21 mouse cellular contexts compared by ENCODE assay signal in genomic region chr1:54755690-54756365, GRCm38 (mm10).
DNase-seq lines count a peak whose midpoint lies in the region; ATAC-seq and TF ChIP-seq lines count a peak whose summit lies in the region.
"Had no signal": no experiment of that assay in that cellular context is flagged by ENCODE, and none has a peak within 500 bp of the region (broad histone marks: within the 10 kb centered on the region; RNA-seq: fewer than 3 reads in every experiment).

No protein-coding gene starts in this region.

- no peaks in the 10 kb centered on the region; the same call in 1 of the 2 replicates for H3K36me3 ChIP-seq in hindbrain, embryonic 14.5 days (replicated peaks; ENCODE audit: control insufficient read depth, insufficient read depth)
- H3K36me3 ChIP-seq in hindbrain, embryonic 10.5 days: no peaks in the 10 kb centered on the region
- 0 out of 2 replicates have a peak, but pooled peaks cover 6% of the 10 kb centered on the region for H3K36me3 ChIP-seq in lung, postnatal 0 days (ENCODE audit: insufficient read depth, low read length)
- H3K36me3 ChIP-seq in midbrain, postnatal 0 days (ENCODE audit: insufficient read depth, low read length): 0 out of 2 replicates have a peak, but pooled peaks cover 4% of the 10 kb centered on the region
- H3K36me3 ChIP-seq: lung, embryonic 15.5 days; midbrain, embryonic 12.5 days; neural tube, embryonic 12.5 days; stomach, embryonic 15.5 days had no signal

- no peak overlapping the region for H3K4me3 ChIP-seq in hindbrain, embryonic 14.5 days (replicated peaks; ENCODE audit: low read length)
- H3K4me3 ChIP-seq in hindbrain, embryonic 10.5 days: no peak overlapping the region
- no peak overlapping the region for H3K4me3 ChIP-seq in lung, postnatal 0 days (ENCODE audit: low read depth, low read length)
- H3K4me3 ChIP-seq in midbrain, postnatal 0 days (ENCODE audit: low read depth, low read length): no peak overlapping the region
- H3K4me3 ChIP-seq: embryonic facial prominence, embryonic 10.5 days; erythroblast, embryonic 14.5 days; heart, embryonic 12.5 days; limb, embryonic 15.5 days; lung, embryonic 15.5 days; midbrain, embryonic 12.5 days; neural tube, embryonic 12.5 days; stomach, embryonic 15.5 days had no signal

- no peak overlapping the region for H3K27ac ChIP-seq in hindbrain, embryonic 14.5 days
- H3K27ac ChIP-seq in hindbrain, embryonic 10.5 days: no peak overlapping the region
- no peak overlapping the region for H3K27ac ChIP-seq in lung, postnatal 0 days (ENCODE audit: low read length)
- H3K27ac ChIP-seq in midbrain, postnatal 0 days (ENCODE audit: low read depth, low read length): no peak overlapping the region
- H3K27ac ChIP-seq: embryonic facial prominence, embryonic 10.5 days; limb, embryonic 15.5 days; lung, embryonic 15.5 days; midbrain, embryonic 12.5 days; neural tube, embryonic 12.5 days; stomach, embryonic 15.5 days had no signal

- H3K4me2 ChIP-seq in hindbrain, embryonic 14.5 days (replicated peaks): no peak overlapping the region
- no peak overlapping the region for H3K4me2 ChIP-seq in lung, postnatal 0 days (replicated peaks; ENCODE audit: low read depth, low read length)
- H3K4me2 ChIP-seq in midbrain, postnatal 0 days (ENCODE audit: low read depth, low read length, poor library complexity, severe bottlenecking): no peak overlapping the region
- H3K4me2 ChIP-seq: heart, embryonic 12.5 days; limb, embryonic 15.5 days; lung, embryonic 15.5 days; midbrain, embryonic 12.5 days; neural tube, embryonic 12.5 days; stomach, embryonic 15.5 days had no signal

- no peak overlapping the region for H3K9ac ChIP-seq in hindbrain, embryonic 14.5 days
- H3K9ac ChIP-seq in lung, postnatal 0 days (replicated peaks; ENCODE audit: low read depth): no peak overlapping the region
- no peak overlapping the region for H3K9ac ChIP-seq in midbrain, postnatal 0 days (replicated peaks; ENCODE audit: low read length, poor library complexity, severe bottlenecking)
- H3K9ac ChIP-seq: heart, embryonic 12.5 days; limb, embryonic 15.5 days; lung, embryonic 15.5 days; midbrain, embryonic 12.5 days; neural tube, embryonic 12.5 days; stomach, embryonic 15.5 days had no signal

- no peaks in the 10 kb centered on the region for H3K4me1 ChIP-seq in hindbrain, embryonic 14.5 days (replicated peaks; ENCODE audit: control insufficient read depth, insufficient read depth, low read length)
- no peaks in the 10 kb centered on the region for H3K4me1 ChIP-seq in hindbrain, embryonic 10.5 days (replicated peaks)
- no peaks in the 10 kb centered on the region for H3K4me1 ChIP-seq in lung, postnatal 0 days (ENCODE audit: insufficient read depth, low read depth, low read length)
- H3K4me1 ChIP-seq in midbrain, postnatal 0 days (ENCODE audit: insufficient read depth, low read length): no peaks in the 10 kb centered on the region
- H3K4me1 ChIP-seq: embryonic facial prominence, embryonic 10.5 days; limb, embryonic 15.5 days; midbrain, embryonic 12.5 days; neural tube, embryonic 12.5 days; stomach, embryonic 15.5 days had no signal

- ATAC-seq in hindbrain, embryonic 14.5 days (ENCODE audit: low FRiP score): peak; percentile 40; the same call in 1 of the 2 replicates
- no peak for ATAC-seq in lung, postnatal 0 days
- no peak for ATAC-seq in Patski
- no peak for ATAC-seq in midbrain, postnatal 0 days (ENCODE audit: low FRiP score)
- ATAC-seq: activated CD4-positive, CD25-positive, alpha-beta regulatory T cell, adult 4 months; CD4-positive, CD25-positive, alpha-beta regulatory T cell, adult 4 months; inflammation-experienced regulatory T-cells, adult 6 months had no signal

- no peak for TF ChIP-seq EP300 in lung, postnatal 0 days (IDR thresholded peaks at IDR 0.05)

- H3K27me3 ChIP-seq in hindbrain, embryonic 14.5 days (ENCODE audit: control insufficient read depth, insufficient read depth, low read length): no peaks in the 10 kb centered on the region
- H3K27me3 ChIP-seq in hindbrain, embryonic 10.5 days (ENCODE audit: insufficient read depth, poor library complexity, severe bottlenecking): no peaks in the 10 kb centered on the region
- H3K27me3 ChIP-seq in lung, postnatal 0 days (replicated peaks; ENCODE audit: insufficient read depth, low read length): no peaks in the 10 kb centered on the region
- no peaks in the 10 kb centered on the region for H3K27me3 ChIP-seq in Patski
- no peaks in the 10 kb centered on the region for H3K27me3 ChIP-seq in midbrain, postnatal 0 days (ENCODE audit: insufficient read depth, low read length)
- H3K27me3 ChIP-seq: heart, embryonic 12.5 days; limb, embryonic 15.5 days; lung, embryonic 15.5 days; midbrain, embryonic 12.5 days; neural tube, embryonic 12.5 days; stomach, embryonic 15.5 days had no signal

- TF ChIP-seq CTCF in lung, postnatal 0 days (IDR thresholded peaks at IDR 0.05): peak; percentile 42
- TF ChIP-seq CTCF in Patski (IDR thresholded peaks at IDR 0.05): peak; percentile 37
- TF ChIP-seq CTCF in midbrain, postnatal 0 days (IDR thresholded peaks at IDR 0.05): peak; percentile 51

- POLR2A ChIA-PET in Patski (lab: Charles Lee): interaction anchor here (0.9 kb wide), 1 partner anchor 72 kb away, joined by 3 read pairs; no protein-coding TSS in a partner anchor

- in situ Hi-C loops in Patski (cut with MboI; ENCODE audit: low pct_unique_long_range_greater_than_20kb): loop anchor here (5.0 kb wide), 1 partner anchor 171 kb away; the partner anchor contains the start of gene Ankrd44

- WGBS in hindbrain, embryonic 14.5 days: 82% methylated on average over 8 of the region's 8 CpGs
- 83% methylated on average over 8 of the region's 8 CpGs for whole genome bisulfite sequencing in hindbrain, embryonic 10.5 days
- WGBS in lung, postnatal 0 days: 81% methylated on average over 8 of the region's 8 CpGs
- WGBS in midbrain, postnatal 0 days: 83% methylated on average over 8 of the region's 8 CpGs

- CTCF ChIA-PET in Patski (lab: Charles Lee): interaction anchor here (0.8 to 1.2 kb wide), 7 partner anchors 9 to 228 kb away, joined by 3 to 5 read pairs (median 3); no protein-coding TSS in a partner anchor

- H3K9me3 ChIP-seq in hindbrain, embryonic 14.5 days (ENCODE audit: control insufficient read depth, low read length): no peaks in the 10 kb centered on the region
- no peaks in the 10 kb centered on the region for H3K9me3 ChIP-seq in hindbrain, embryonic 10.5 days
- H3K9me3 ChIP-seq in lung, postnatal 0 days (ENCODE audit: low read length): no peaks in the 10 kb centered on the region
- H3K9me3 ChIP-seq in midbrain, postnatal 0 days (ENCODE audit: low read length): no peaks in the 10 kb centered on the region
- H3K9me3 ChIP-seq: embryonic facial prominence, embryonic 10.5 days; heart, embryonic 12.5 days; limb, embryonic 15.5 days; lung, embryonic 15.5 days; midbrain, embryonic 12.5 days; neural tube, embryonic 12.5 days; stomach, embryonic 15.5 days had no signal

- DNase-seq in hindbrain, embryonic 14.5 days (ENCODE audit: low spot score): no peak
- no peak for DNase-seq in hindbrain, embryonic 10.5 days (ENCODE audit: low spot score)
- DNase-seq in lung, postnatal 0 days (ENCODE audit: low spot score): no peak
- no peak for DNase-seq in lung, postnatal 10 days
- DNase-seq in Patski (ENCODE audit: low read depth, low spot score): no peak
- no peak for DNase-seq in midbrain, postnatal 0 days (ENCODE audit: low spot score)
- DNase-seq in right cerebral cortex, postnatal 14 days: no peak
- DNase-seq: cerebellum, postnatal 25 days; gastrocnemius, postnatal 25 days; retina, postnatal 1 day had no signal
